Mouse (Mus musculus): ENCODE measurements around the gene Aco2. TPM values are rescaled to one million over a fixed set of nuclear protein-coding genes. Genes with fewer than 3 reads are reported as not detected.

Gene Aco2
- polyA plus RNA-seq, 1 experiment from 2014 or later: 252 TPM

- Histone ChIP-seq H3K9me3 (no peaks in the 10 kb centered on the region), H3K27me3 (no peaks in the 10 kb centered on the region), H3K4me1 (replicated peaks) (no peaks in the 10 kb centered on the region), H3K36me3 (peaks cover 74% of the 10 kb centered on the region), H3K4me3 (no peak overlapping the region), H3K9ac (no peak overlapping the region), H3K4me2 (no peak overlapping the region), H3K27ac (replicated peaks) (no peak overlapping the region)
- no peak for ATAC-seq (ENCODE audit: low read depth)
- 77% methylated on average over 5 of the region's 5 CpGs for WGBS
Measured at GRCm38 (mm10) chr15:81914668-81915067, 42.6 kb downstream of the Aco2 start.

GRCm38 (mm10) chr15:81915663-81916062 lies 43.6 kb downstream of the Aco2 start:
- Histone ChIP-seq H3K27ac (replicated peaks) (no peak overlapping the region), H3K36me3 (peaks cover 64% of the 10 kb centered on the region), H3K4me1 (replicated peaks) (peaks cover 2% of the 10 kb centered on the region; the same call in 1 of the 2 replicates), H3K4me3 (no peak overlapping the region), H3K27me3 (no peaks in the 10 kb centered on the region), H3K9ac (no peak overlapping the region), H3K4me2 (no peak overlapping the region), H3K9me3 (no peaks in the 10 kb centered on the region)
- WGBS: 84% methylated on average over 5 of the region's 5 CpGs
- ATAC-seq (ENCODE audit: low read depth): no peak

- no peaks in the 10 kb centered on the region for H3K27me3 ChIP-seq
- no peak overlapping the region for H3K9ac ChIP-seq
- H3K4me2 ChIP-seq: no peak overlapping the region
- WGBS: 92% methylated on average over 12 of the region's 12 CpGs
- peaks cover 16% of the 10 kb centered on the region for H3K4me1 ChIP-seq (replicated peaks)
- H3K27ac ChIP-seq (replicated peaks): no peak overlapping the region
- ATAC-seq (ENCODE audit: low read depth): no peak
- H3K9me3 ChIP-seq: no peaks in the 10 kb centered on the region
- H3K4me3 ChIP-seq: no peak overlapping the region
- H3K36me3 ChIP-seq: peaks cover 49% of the 10 kb centered on the region
Measured at GRCm38 (mm10) chr15:81917201-81917600, 45.1 kb downstream of the Aco2 start.

GRCm38 (mm10) chr15:81917621-81918463 lies 45.7 kb downstream of the Aco2 start:
- Histone ChIP-seq H3K4me2 (no peak overlapping the region), H3K27me3 (no peaks in the 10 kb centered on the region), H3K9ac (no peak overlapping the region), H3K4me3 (no peak overlapping the region), H3K36me3 (peaks cover 47% of the 10 kb centered on the region), H3K9me3 (no peaks in the 10 kb centered on the region), H3K27ac (replicated peaks) (no peak overlapping the region), H3K4me1 (replicated peaks) (peaks cover 16% of the 10 kb centered on the region)
- ATAC-seq (ENCODE audit: low read depth): peak; percentile 54; the same call in 1 of the 2 replicates
- WGBS: 58% methylated on average over 6 of the region's 6 CpGs

- H3K4me3 ChIP-seq: no peak overlapping the region
- H3K9ac ChIP-seq: no peak overlapping the region
- H3K4me1 ChIP-seq (replicated peaks): peaks cover 27% of the 10 kb centered on the region
- H3K27ac ChIP-seq (replicated peaks): no peak overlapping the region
- 85% methylated on average over 5 of the region's 5 CpGs for WGBS
- no peak overlapping the region for H3K4me2 ChIP-seq
- no peaks in the 10 kb centered on the region for H3K27me3 ChIP-seq
- ATAC-seq (ENCODE audit: low read depth): no peak
- no peaks in the 10 kb centered on the region for H3K9me3 ChIP-seq
- H3K36me3 ChIP-seq: peaks cover 35% of the 10 kb centered on the region
Measured at GRCm38 (mm10) chr15:81919062-81919461, 47.0 kb downstream of the Aco2 start.

GRCm38 (mm10) chr15:81920546-81921217 lies 48.6 kb downstream of the Aco2 start:
- peak overlapping the region; percentile 35 for H3K27ac ChIP-seq (replicated peaks)
- 0 out of 2 replicates have a peak overlapping the region, but pooled peaks have one; percentile 14 for H3K9ac ChIP-seq
- peaks cover 20% of the 10 kb centered on the region for H3K36me3 ChIP-seq
- H3K9me3 ChIP-seq: no peaks in the 10 kb centered on the region
- H3K4me3 ChIP-seq: no peak overlapping the region
- WGBS: 79% methylated on average over 10 of the region's 10 CpGs
- no peak for ATAC-seq (ENCODE audit: low read depth)
- no peak overlapping the region for H3K4me2 ChIP-seq
- no peaks in the 10 kb centered on the region for H3K27me3 ChIP-seq
- peaks cover 43% of the 10 kb centered on the region for H3K4me1 ChIP-seq (replicated peaks)

GRCm38 (mm10) chr15:81921255-81921654 lies 49.1 kb downstream of the Aco2 start:
- Histone ChIP-seq H3K4me1 (replicated peaks) (peaks cover 43% of the 10 kb centered on the region), H3K27me3 (no peaks in the 10 kb centered on the region), H3K9ac (peak overlapping the region; percentile 14; the same call in 1 of the 2 replicates), H3K36me3 (peaks cover 14% of the 10 kb centered on the region), H3K9me3 (no peaks in the 10 kb centered on the region), H3K27ac (replicated peaks) (peak overlapping the region; percentile 35), H3K4me3 (no peak overlapping the region), H3K4me2 (no peak overlapping the region)
- no peak for ATAC-seq (ENCODE audit: low read depth)
- 68% methylated on average over 5 of the region's 5 CpGs for WGBS

GRCm38 (mm10) chr15:81924933-81925332 lies 52.8 kb downstream of the Aco2 start:
- WGBS: 84% methylated on average over 11 of the region's 11 CpGs
- no peak for ATAC-seq (ENCODE audit: low read depth)
- Histone ChIP-seq H3K4me1 (replicated peaks) (peaks cover 56% of the 10 kb centered on the region), H3K4me3 (peak overlapping the region; percentile 64), H3K9me3 (no peaks in the 10 kb centered on the region), H3K9ac (peak overlapping the region; percentile 78), H3K36me3 (peaks cover 5% of the 10 kb centered on the region; the same call in 1 of the 2 replicates), H3K4me2 (peak overlapping the region; percentile 86), H3K27ac (replicated peaks) (no peak overlapping the region), H3K27me3 (no peaks in the 10 kb centered on the region)

GRCm38 (mm10) chr15:81925760-81926445 lies 53.8 kb downstream of the Aco2 start, which contains the start of gene Polr3h:
Polr3h (minus strand) TSS chr15:81926240.
- Histone ChIP-seq H3K9me3 (no peaks in the 10 kb centered on the region), H3K4me1 (replicated peaks) (peaks cover 52% of the 10 kb centered on the region), H3K36me3 (peaks cover 5% of the 10 kb centered on the region; the same call in 1 of the 2 replicates), H3K4me2 (peak within 1 kb of the TSS; percentile 86), H3K9ac (peak within 1 kb of the TSS; percentile 78), H3K27ac (replicated peaks) (peak within 1 kb of the TSS; percentile 91), H3K4me3 (peak within 1 kb of the TSS; percentile 64), H3K27me3 (no peaks in the 10 kb centered on the region)
- WGBS: under 1% methylated on average over 54 of the region's 54 CpGs
- peak; percentile 95 for ATAC-seq (ENCODE audit: low read depth)

- Histone ChIP-seq H3K27ac (replicated peaks) (peak overlapping the region; percentile 91), H3K4me3 (peak overlapping the region; percentile 64), H3K27me3 (no peaks in the 10 kb centered on the region), H3K9me3 (no peaks in the 10 kb centered on the region), H3K36me3 (peaks cover 5% of the 10 kb centered on the region; the same call in 1 of the 2 replicates), H3K4me2 (peak overlapping the region; percentile 86), H3K9ac (0 out of 2 replicates have a peak overlapping the region, but pooled peaks have one; percentile 41), H3K4me1 (replicated peaks) (peaks cover 47% of the 10 kb centered on the region)
- peak; percentile 41 for ATAC-seq (ENCODE audit: low read depth)
- WGBS: 24% methylated on average over 9 of the region's 9 CpGs
Measured at GRCm38 (mm10) chr15:81926446-81926822, 54.3 kb downstream of the Aco2 start.

- H3K27ac ChIP-seq (replicated peaks): peak overlapping the region; percentile 91
- no peak for ATAC-seq (ENCODE audit: low read depth)
- no peak overlapping the region for H3K4me3 ChIP-seq
- no peak overlapping the region for H3K9ac ChIP-seq
- H3K36me3 ChIP-seq: no peaks in the 10 kb centered on the region
- peaks cover 43% of the 10 kb centered on the region for H3K4me1 ChIP-seq (replicated peaks)
- H3K27me3 ChIP-seq: no peaks in the 10 kb centered on the region
- H3K9me3 ChIP-seq: no peaks in the 10 kb centered on the region
- 45% methylated on average over 4 of the region's 4 CpGs for WGBS
- H3K4me2 ChIP-seq: no peak overlapping the region
Measured at GRCm38 (mm10) chr15:81927741-81928140, 55.6 kb downstream of the Aco2 start.

- peak overlapping the region; percentile 91 for H3K27ac ChIP-seq (replicated peaks)
- no peaks in the 10 kb centered on the region for H3K9me3 ChIP-seq
- WGBS: 41% methylated on average over 11 of the region's 11 CpGs
- no peak for ATAC-seq (ENCODE audit: low read depth)
- H3K4me1 ChIP-seq (replicated peaks): peaks cover 45% of the 10 kb centered on the region
- H3K4me3 ChIP-seq: no peak overlapping the region
- H3K27me3 ChIP-seq: no peaks in the 10 kb centered on the region
- H3K9ac ChIP-seq: no peak overlapping the region
- no peak overlapping the region for H3K4me2 ChIP-seq
- no peaks in the 10 kb centered on the region for H3K36me3 ChIP-seq
Measured at GRCm38 (mm10) chr15:81928277-81928676, 56.2 kb downstream of the Aco2 start.

Data from neural tube, embryonic 13.5 days (tissue).